Mouse (Mus musculus) midbrain, embryonic 11.5 days (tissue): ENCODE measurements at regions not wholly inside any gene's neighbourhood (a gene's known extent, or its start where the extent isn't known, plus 50 kb on each side); places are given as distances from the start of the nearest gene placed in this dataset.
"Not testable (repeated sequence)": the region's sequence is repeated elsewhere in the genome, so short reads cannot be mapped to it uniquely, and the experiment has no call there.

Experiments used
- ATAC-seq: fragments of 200-750 bp; cut with Nextera tagmentation; 2 replicates; pipeline ENCODE4 v1.8.0; 2017; ENCODE audit warnings: moderate TSS enrichment, moderate library complexity; ENCODE audit not compliant: low FRiP score
- DNase-seq: peaks from one replicate; pipeline ENCODE4 v3.0.0; 2015; ENCODE audit warnings: low spot score; ENCODE audit errors: missing footprints
- H3K27ac ChIP-seq: fragments of 300-500 bp; sonication (generic); 2 replicates; pipeline ENCODE4 v1.5.1; 2014; ENCODE audit warnings: low read depth, low read length
- H3K27me3 ChIP-seq: fragments of 300-500 bp; sonication (generic); 2 replicates; pipeline ENCODE4 v1.6.1; 2014; ENCODE audit warnings: mild to moderate bottlenecking, low read length, moderate library complexity, mixed read lengths; ENCODE audit not compliant: control insufficient read depth, insufficient read depth
- H3K36me3 ChIP-seq: fragments of 300-500 bp; sonication (generic); 2 replicates; pipeline ENCODE4 v1.6.1; 2014; ENCODE audit warnings: mild to moderate bottlenecking, low read length, moderate library complexity, mixed read lengths; ENCODE audit not compliant: control insufficient read depth, insufficient read depth
- H3K4me1 ChIP-seq: fragments of 300-500 bp; sonication (generic); 2 replicates; pipeline ENCODE4 v1.6.1; 2014; ENCODE audit warnings: low read length; ENCODE audit not compliant: control insufficient read depth, insufficient read depth
- H3K4me2 ChIP-seq: fragments of 300-500 bp; sonication (generic); 2 replicates; pipeline ENCODE4 v1.6.1; 2014; ENCODE audit warnings: mild to moderate bottlenecking, moderate library complexity
- H3K4me3 ChIP-seq: fragments of 300-500 bp; sonication (generic); 2 replicates; pipeline ENCODE4 v1.5.1; 2014; ENCODE audit warnings: low read depth, low read length
- H3K9ac ChIP-seq: fragments of 300-500 bp; sonication (generic); 2 replicates; pipeline ENCODE4 v1.6.1; 2014; ENCODE audit warnings: low read length
- H3K9me3 ChIP-seq: fragments of 300-500 bp; sonication (generic); 2 replicates; pipeline ENCODE4 v1.6.1; 2016; ENCODE audit warnings: low read length; ENCODE audit not compliant: control insufficient read depth
- WGBS: fragments of 180-500 bp; shearing (Covaris S2); extraction: QIAGEN DNeasy Blood & Tissue Kit; methylation state at CpG from one replicate; pipeline ENCODE4 v1.1.7; 2014; 5-methylcytosine and 5-hydroxymethylcytosine counted together

DNA sequence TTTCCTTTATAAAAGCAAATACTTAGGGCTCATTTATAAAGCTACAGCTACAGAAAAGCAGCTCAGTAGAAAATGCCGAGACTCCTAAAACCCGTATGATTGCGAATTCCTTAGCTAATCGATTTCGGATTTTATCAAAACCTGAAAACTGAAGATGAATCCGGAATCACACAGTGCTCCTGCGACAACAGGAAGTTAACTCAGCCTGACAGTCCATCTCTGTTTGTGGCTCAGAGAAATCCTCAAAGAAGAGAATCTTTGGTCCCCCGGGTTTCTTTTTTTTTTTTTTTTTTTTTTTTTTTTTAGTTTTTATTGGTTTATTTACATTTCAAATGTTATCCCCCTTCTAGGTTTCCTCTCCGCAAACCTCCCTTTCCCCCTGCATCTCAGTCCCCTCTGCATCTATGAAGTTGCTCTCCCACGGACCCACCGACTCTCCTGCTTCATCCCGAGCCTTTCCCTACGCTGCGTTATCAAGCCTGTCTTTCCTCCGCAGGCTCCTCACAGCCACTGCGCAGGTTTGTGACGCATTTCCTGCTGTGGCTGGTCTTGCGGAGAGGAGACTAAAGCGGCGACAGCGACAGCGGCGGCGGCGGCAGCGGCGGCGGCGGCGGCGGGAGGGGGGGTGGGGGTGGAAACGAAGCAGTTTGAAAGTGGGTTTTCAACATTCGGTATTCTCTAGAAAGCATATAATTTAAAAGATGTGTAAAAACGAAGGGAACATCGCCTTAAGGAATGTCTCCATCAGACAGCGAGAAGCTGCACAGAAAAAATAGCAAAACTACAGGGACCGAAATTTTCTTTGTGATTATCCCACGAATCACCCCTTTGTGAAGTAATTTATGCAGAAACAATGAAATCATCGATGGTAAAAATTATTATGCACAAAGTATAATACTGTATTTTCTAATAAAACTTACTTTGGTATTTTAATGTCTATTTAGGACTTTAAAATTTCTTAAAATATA, 352.3 kb upstream of the Snrpn start:
- not testable (repeated sequence) for H3K36me3 ChIP-seq, H3K27ac ChIP-seq, H3K9me3 ChIP-seq, H3K4me1 ChIP-seq, H3K27me3 ChIP-seq
- DNase-seq = peak; percentile 82
- ATAC-seq = peak; percentile 97
- 16% methylated on average over 39 of the region's 39 CpGs for WGBS
- Histone ChIP-seq H3K4me2 (peak overlapping the region; percentile 29), H3K9ac (peak overlapping the region; percentile 30; the same call in 1 of the 2 replicates), H3K4me3 (peak overlapping the region; percentile 30)

DNA sequence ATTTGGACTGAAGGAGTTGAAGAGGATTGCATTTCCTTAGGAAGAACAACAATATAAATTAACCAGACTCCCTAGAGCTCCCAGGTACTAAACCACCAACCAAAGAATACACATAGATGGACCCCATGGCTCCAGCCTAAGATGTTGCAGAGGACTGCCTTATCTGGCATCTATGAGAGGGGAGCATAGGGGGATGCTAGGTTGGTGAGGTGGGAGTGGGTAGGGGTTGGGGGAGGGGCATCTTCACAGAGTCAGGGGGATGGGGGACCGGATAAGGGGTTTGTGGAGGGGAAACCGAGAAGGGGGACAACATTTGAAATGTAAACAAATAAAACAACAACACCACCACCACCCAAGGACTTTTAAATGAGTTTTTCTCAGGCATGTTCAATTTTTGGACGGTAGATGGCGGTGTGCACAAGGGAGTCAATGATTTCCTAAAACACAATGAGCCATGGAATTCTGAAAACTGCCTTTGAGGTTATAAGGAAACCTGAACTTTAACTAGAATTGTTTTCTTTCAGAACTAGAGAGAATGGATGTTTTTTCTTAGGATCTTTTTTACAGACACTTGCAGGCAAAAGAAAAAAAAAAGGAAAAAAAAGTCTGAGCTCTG, 347.9 kb upstream of the Snrpn start:
- H3K4me2 ChIP-seq = not testable (repeated sequence)
- DNase-seq = peak; percentile 85
- ATAC-seq = peak; percentile 65; the same call in 1 of the 2 replicates

GRCm38 (mm10) chr7:60450074-60450603, 310.1 kb upstream of the Snrpn start:
- not testable (repeated sequence) for H3K9me3 ChIP-seq, H3K36me3 ChIP-seq, H3K4me1 ChIP-seq, H3K27me3 ChIP-seq, H3K9ac ChIP-seq, H3K4me3 ChIP-seq
- Histone ChIP-seq H3K4me2 (peak overlapping the region; percentile 6; the same call in 1 of the 2 replicates), H3K27ac (peak overlapping the region; percentile 48; the same call in 1 of the 2 replicates)
- 53% methylated on average over 3 of the region's 3 CpGs for WGBS
- DNase-seq (peak; percentile 75), ATAC-seq (peak; percentile 81)

More for the DNA sequence above, 347.9 kb upstream of the Snrpn start:
- not testable (repeated sequence) for H3K27me3 ChIP-seq, H3K9me3 ChIP-seq, H3K9ac ChIP-seq, H3K36me3 ChIP-seq, H3K4me1 ChIP-seq, H3K4me3 ChIP-seq, H3K27ac ChIP-seq
- WGBS = 4% methylated on average over 4 of the region's 4 CpGs

- WGBS = 51% methylated on average over 2 of the region's 2 CpGs
- not testable (repeated sequence) for H3K4me1 ChIP-seq, H3K9ac ChIP-seq, H3K27me3 ChIP-seq, H3K4me3 ChIP-seq, H3K36me3 ChIP-seq, H3K9me3 ChIP-seq
- H3K4me2 ChIP-seq = peak overlapping the region; percentile 11; the same call in 1 of the 2 replicates
- DNase-seq = peak; percentile 87
- peak; percentile 90 for ATAC-seq
- peak overlapping the region; percentile 48; the same call in 1 of the 2 replicates for H3K27ac ChIP-seq
These were observed 309.4 kb upstream of the Snrpn start for GRCm38 (mm10) chr7:60449239-60450073.

- no peak overlapping the region for H3K9ac ChIP-seq
- peak; percentile 73 for ATAC-seq
These were observed 298.8 kb upstream of the Snrpn start for GRCm38 (mm10) chr7:60438781-60439180.

DNA sequence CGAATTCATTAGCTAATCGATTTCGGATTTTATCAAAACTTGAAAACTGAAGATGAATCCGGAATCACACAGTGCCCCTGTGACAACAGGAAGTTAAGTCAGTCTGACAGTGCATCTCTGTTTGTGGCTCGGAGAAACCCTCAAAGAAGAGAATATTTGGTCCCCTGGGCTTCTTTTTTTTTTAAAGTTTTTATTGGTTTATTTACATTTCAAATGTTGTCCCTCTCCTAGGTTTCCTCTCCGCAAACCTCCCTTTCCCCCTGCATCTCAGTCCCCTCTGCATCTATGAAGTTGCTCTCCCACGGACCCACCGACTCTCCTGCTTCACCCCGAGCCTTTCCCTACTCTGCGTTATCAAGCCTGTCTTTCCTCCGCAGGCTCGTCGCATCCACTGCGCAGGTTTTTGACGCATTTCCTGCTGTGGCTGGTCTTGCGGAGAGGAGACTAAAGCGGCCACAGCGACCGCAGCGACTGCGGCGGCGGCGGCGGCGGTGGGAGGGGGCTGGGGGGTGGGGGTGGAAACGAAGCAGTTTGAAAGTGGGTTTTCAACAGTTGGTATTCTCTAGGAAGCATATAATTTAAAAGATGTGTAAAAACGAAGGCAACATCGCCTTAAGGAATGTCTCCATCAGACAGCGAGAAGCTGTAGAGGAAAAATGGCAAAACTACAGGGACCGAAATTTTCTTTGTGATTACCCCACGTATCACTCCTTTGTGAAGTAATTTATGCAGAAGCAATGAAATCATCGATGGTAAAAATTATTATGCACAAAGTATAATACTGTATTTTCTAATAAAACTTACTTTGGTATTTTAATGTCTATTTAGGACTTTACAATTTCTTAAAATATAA, 251.2 kb upstream of the Snrpn start:
- H3K4me1 ChIP-seq, H3K9me3 ChIP-seq, H3K27ac ChIP-seq, H3K27me3 ChIP-seq, H3K36me3 ChIP-seq: not testable (repeated sequence)
- ATAC-seq = peak; percentile 97
- DNase-seq = peak; percentile 95
- Histone ChIP-seq H3K4me2 (peak overlapping the region; percentile 29; the same call in 1 of the 2 replicates), H3K4me3 (peak overlapping the region; percentile 30), H3K9ac (0 out of 2 replicates have a peak overlapping the region, but pooled peaks have one; percentile 40)
- 12% methylated on average over 33 of the region's 33 CpGs for WGBS

More at GRCm38 (mm10) chr7:60438781-60439180, 298.8 kb upstream of the Snrpn start:
- Histone ChIP-seq H3K9me3 (no peaks in the 10 kb centered on the region), H3K27me3 (no peaks in the 10 kb centered on the region), H3K4me3 (no peak overlapping the region), H3K4me2 (no peak overlapping the region), H3K4me1 (no peaks in the 10 kb centered on the region), H3K27ac (no peak overlapping the region), H3K36me3 (no peaks in the 10 kb centered on the region)
- DNase-seq = peak; percentile 80
- 54% methylated on average over 3 of the region's 3 CpGs for WGBS

DNA sequence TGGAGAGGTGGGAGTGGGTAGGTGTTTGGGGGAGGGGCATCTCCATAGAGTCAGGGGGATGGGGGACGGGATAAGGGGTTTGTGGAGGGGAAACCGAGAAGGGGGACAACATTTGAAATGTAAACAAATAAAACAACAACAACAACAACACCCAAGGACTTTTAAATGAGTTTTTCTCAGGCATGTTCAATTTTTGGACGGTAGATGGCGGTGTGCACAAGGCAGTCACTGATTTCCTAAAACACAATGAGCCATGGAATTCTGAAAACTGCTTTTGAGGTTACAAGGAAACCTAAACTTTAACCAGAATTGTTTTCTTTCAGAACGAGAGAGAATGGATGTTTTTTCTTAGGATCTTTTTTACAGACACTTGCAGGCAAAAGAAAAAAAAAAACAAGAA, 246.9 kb upstream of the Snrpn start:
- H3K4me1 ChIP-seq, H3K27me3 ChIP-seq, ATAC-seq, H3K9ac ChIP-seq, H3K9me3 ChIP-seq, H3K27ac ChIP-seq, H3K4me2 ChIP-seq, H3K4me3 ChIP-seq, H3K36me3 ChIP-seq: not testable (repeated sequence)
- 5% methylated on average over 5 of the region's 5 CpGs for WGBS
- peak; percentile 89 for DNase-seq

DNA sequence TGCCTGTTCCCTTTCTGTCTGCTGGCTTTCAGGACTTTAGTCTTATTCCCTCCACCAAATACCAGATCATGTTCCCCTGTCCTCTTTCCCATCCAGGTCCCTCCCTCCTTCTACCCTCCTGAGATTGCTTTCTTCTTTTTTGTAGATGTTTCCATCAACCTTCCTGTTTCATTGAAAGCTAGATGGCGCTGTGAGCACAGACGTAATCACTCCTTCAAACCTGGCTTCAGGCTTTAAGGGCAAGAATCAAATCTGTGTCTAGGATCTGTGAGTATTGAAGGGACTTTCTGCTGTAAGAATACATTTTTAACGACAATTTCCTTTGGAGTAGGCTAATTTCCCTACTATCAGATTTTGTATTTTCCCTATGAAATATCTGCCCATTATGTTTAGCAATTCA, 234.0 kb upstream of the Snrpn start:
- DNase-seq, H3K27ac ChIP-seq: not testable (repeated sequence)

More for the DNA sequence above, 234.0 kb upstream of the Snrpn start:
- not testable (repeated sequence) for H3K9ac ChIP-seq, H3K4me3 ChIP-seq, H3K4me1 ChIP-seq, H3K9me3 ChIP-seq, H3K36me3 ChIP-seq, ATAC-seq, H3K27me3 ChIP-seq, H3K4me2 ChIP-seq
- 18% methylated on average over 3 of the region's 3 CpGs for WGBS
